Mouse (Mus musculus): ENCODE measurements around the gene Nf1. TPM values are rescaled to one million over a fixed set of nuclear protein-coding genes. Genes with fewer than 3 reads are reported as not detected.

Nf1 gene
- polyA plus RNA-seq, 1 experiment from 2014 or later, result 9.3 TPM

GRCm38 (mm10) chr11:79403625-79404319, 64.3 kb downstream of the Nf1 start:
- no peak overlapping the region for H3K9ac ChIP-seq
- 89% methylated on average over 6 of the region's 6 CpGs for WGBS
- peaks cover 27% of the 10 kb centered on the region for H3K36me3 ChIP-seq
- H3K27me3 ChIP-seq, result no peaks in the 10 kb centered on the region
- H3K9me3 ChIP-seq, result no peaks in the 10 kb centered on the region
- H3K27ac ChIP-seq, result no peak overlapping the region
- ATAC-seq (ENCODE audit: insufficient number of reproducible peaks, insufficient read depth, low FRiP score, low TSS enrichment), result no peak
- H3K4me1 ChIP-seq, result no peaks in the 10 kb centered on the region
- H3K4me3 ChIP-seq, result no peak overlapping the region
- H3K4me2 ChIP-seq (replicated peaks), result no peak overlapping the region

GRCm38 (mm10) chr11:79413761-79414513, 74.4 kb downstream of the Nf1 start:
- WGBS, result 90% methylated on average over 7 of the region's 7 CpGs
- H3K9ac ChIP-seq, result no peak overlapping the region
- H3K4me3 ChIP-seq, result no peak overlapping the region
- H3K9me3 ChIP-seq, result no peaks in the 10 kb centered on the region
- H3K27ac ChIP-seq, result no peak overlapping the region
- peaks cover 19% of the 10 kb centered on the region for H3K36me3 ChIP-seq
- H3K27me3 ChIP-seq, result no peaks in the 10 kb centered on the region
- H3K4me2 ChIP-seq (replicated peaks), result no peak overlapping the region
- no peaks in the 10 kb centered on the region for H3K4me1 ChIP-seq
- ATAC-seq (ENCODE audit: insufficient number of reproducible peaks, insufficient read depth, low FRiP score, low TSS enrichment), result no peak

GRCm38 (mm10) chr11:79422496-79422895, 83.0 kb downstream of the Nf1 start:
- no peaks in the 10 kb centered on the region for H3K9me3 ChIP-seq
- WGBS, result 90% methylated on average over 5 of the region's 5 CpGs
- no peak for ATAC-seq (ENCODE audit: insufficient number of reproducible peaks, insufficient read depth, low FRiP score, low TSS enrichment)

GRCm38 (mm10) chr11:79426571-79426970, 87.1 kb downstream of the Nf1 start:
- no peak overlapping the region for H3K9ac ChIP-seq
- H3K27ac ChIP-seq, result no peak overlapping the region
- H3K4me1 ChIP-seq, result no peaks in the 10 kb centered on the region
- H3K36me3 ChIP-seq, result peaks cover 4% of the 10 kb centered on the region; the same call in 1 of the 2 replicates
- no peak overlapping the region for H3K4me2 ChIP-seq (replicated peaks)
- H3K4me3 ChIP-seq, result no peak overlapping the region
- no peaks in the 10 kb centered on the region for H3K9me3 ChIP-seq
- WGBS, result 56% methylated on average over 4 of the region's 4 CpGs
- ATAC-seq (ENCODE audit: insufficient number of reproducible peaks, insufficient read depth, low FRiP score, low TSS enrichment), result no peak
- no peaks in the 10 kb centered on the region for H3K27me3 ChIP-seq

More at GRCm38 (mm10) chr11:79422496-79422895, 83.0 kb downstream of the Nf1 start:
- no peak overlapping the region for H3K4me2 ChIP-seq (replicated peaks)
- H3K4me3 ChIP-seq, result no peak overlapping the region
- H3K27ac ChIP-seq, result no peak overlapping the region
- no peaks in the 10 kb centered on the region for H3K36me3 ChIP-seq
- no peaks in the 10 kb centered on the region for H3K27me3 ChIP-seq
- H3K9ac ChIP-seq, result no peak overlapping the region
- H3K4me1 ChIP-seq, result no peaks in the 10 kb centered on the region

GRCm38 (mm10) chr11:79427638-79428037, 88.1 kb downstream of the Nf1 start:
- Histone ChIP-seq H3K4me3 (no peak overlapping the region), H3K27ac (no peak overlapping the region), H3K9ac (no peak overlapping the region), H3K4me1 (no peaks in the 10 kb centered on the region), H3K4me2 (replicated peaks) (no peak overlapping the region), H3K27me3 (no peaks in the 10 kb centered on the region), H3K9me3 (no peaks in the 10 kb centered on the region), H3K36me3 (peaks cover 4% of the 10 kb centered on the region; the same call in 1 of the 2 replicates)
- ATAC-seq (ENCODE audit: insufficient number of reproducible peaks, insufficient read depth, low FRiP score, low TSS enrichment), result no peak
- WGBS, result 2% methylated on average over 2 of the region's 2 CpGs

- H3K4me2 ChIP-seq (replicated peaks), result no peak overlapping the region
- WGBS, result 93% methylated on average over 4 of the region's 4 CpGs
These were observed 95.8 kb downstream of the Nf1 start for GRCm38 (mm10) chr11:79435252-79435651.

GRCm38 (mm10) chr11:79448361-79448760, 108.9 kb downstream of the Nf1 start:
- no peak for ATAC-seq (ENCODE audit: insufficient number of reproducible peaks, insufficient read depth, low FRiP score, low TSS enrichment)
- peaks cover 52% of the 10 kb centered on the region for H3K36me3 ChIP-seq
- H3K27me3 ChIP-seq, result no peaks in the 10 kb centered on the region
- H3K4me3 ChIP-seq, result no peak overlapping the region
- no peaks in the 10 kb centered on the region for H3K9me3 ChIP-seq
- no peak overlapping the region for H3K27ac ChIP-seq
- H3K4me2 ChIP-seq (replicated peaks), result no peak overlapping the region
- no peaks in the 10 kb centered on the region for H3K4me1 ChIP-seq
- no peak overlapping the region for H3K9ac ChIP-seq

More at GRCm38 (mm10) chr11:79435252-79435651, 95.8 kb downstream of the Nf1 start:
- Histone ChIP-seq H3K27ac (no peak overlapping the region), H3K36me3 (peaks cover 20% of the 10 kb centered on the region), H3K4me1 (no peaks in the 10 kb centered on the region), H3K9me3 (no peaks in the 10 kb centered on the region), H3K4me3 (no peak overlapping the region), H3K27me3 (no peaks in the 10 kb centered on the region), H3K9ac (no peak overlapping the region)
- ATAC-seq (ENCODE audit: insufficient number of reproducible peaks, insufficient read depth, low FRiP score, low TSS enrichment), result no peak

GRCm38 (mm10) chr11:79452966-79453365, 113.5 kb downstream of the Nf1 start:
- no peak for ATAC-seq (ENCODE audit: insufficient number of reproducible peaks, insufficient read depth, low FRiP score, low TSS enrichment)
- peaks cover 60% of the 10 kb centered on the region for H3K36me3 ChIP-seq
- no peaks in the 10 kb centered on the region for H3K4me1 ChIP-seq

GRCm38 (mm10) chr11:79457928-79458327, 118.4 kb downstream of the Nf1 start:
- 90% methylated on average over 3 of the region's 3 CpGs for WGBS
- Histone ChIP-seq H3K4me2 (replicated peaks) (no peak overlapping the region), H3K4me1 (no peaks in the 10 kb centered on the region), H3K4me3 (no peak overlapping the region), H3K27me3 (no peaks in the 10 kb centered on the region), H3K36me3 (peaks cover 49% of the 10 kb centered on the region), H3K9ac (no peak overlapping the region), H3K27ac (no peak overlapping the region), H3K9me3 (no peaks in the 10 kb centered on the region)
- no peak for ATAC-seq (ENCODE audit: insufficient number of reproducible peaks, insufficient read depth, low FRiP score, low TSS enrichment)

More at GRCm38 (mm10) chr11:79452966-79453365, 113.5 kb downstream of the Nf1 start:
- Histone ChIP-seq H3K27me3 (no peaks in the 10 kb centered on the region), H3K4me3 (no peak overlapping the region), H3K9me3 (no peaks in the 10 kb centered on the region), H3K4me2 (replicated peaks) (no peak overlapping the region), H3K27ac (no peak overlapping the region), H3K9ac (no peak overlapping the region)

- Histone ChIP-seq H3K27me3 (no peaks in the 10 kb centered on the region), H3K9ac (no peak overlapping the region), H3K27ac (no peak overlapping the region), H3K4me2 (replicated peaks) (no peak overlapping the region), H3K4me3 (no peak overlapping the region), H3K4me1 (no peaks in the 10 kb centered on the region), H3K36me3 (peaks cover 41% of the 10 kb centered on the region), H3K9me3 (no peaks in the 10 kb centered on the region)
- WGBS, result 90% methylated on average over 4 of the region's 4 CpGs
- no peak for ATAC-seq (ENCODE audit: insufficient number of reproducible peaks, insufficient read depth, low FRiP score, low TSS enrichment)
These were observed 120.4 kb downstream of the Nf1 start for GRCm38 (mm10) chr11:79459846-79460245.

GRCm38 (mm10) chr11:79460756-79461450, 121.4 kb downstream of the Nf1 start:
- H3K27me3 ChIP-seq, result no peaks in the 10 kb centered on the region
- WGBS, result 81% methylated on average over 3 of the region's 3 CpGs
- H3K36me3 ChIP-seq, result peaks cover 34% of the 10 kb centered on the region
- no peak overlapping the region for H3K4me2 ChIP-seq (replicated peaks)
- ATAC-seq (ENCODE audit: insufficient number of reproducible peaks, insufficient read depth, low FRiP score, low TSS enrichment), result no peak
- no peak overlapping the region for H3K4me3 ChIP-seq
- no peak overlapping the region for H3K9ac ChIP-seq
- H3K9me3 ChIP-seq, result no peaks in the 10 kb centered on the region
- H3K27ac ChIP-seq, result no peak overlapping the region
- no peaks in the 10 kb centered on the region for H3K4me1 ChIP-seq

GRCm38 (mm10) chr11:79468097-79468496, 128.6 kb downstream of the Nf1 start:
- no peak overlapping the region for H3K27ac ChIP-seq
- H3K9ac ChIP-seq, result no peak overlapping the region
- H3K27me3 ChIP-seq, result no peaks in the 10 kb centered on the region
- H3K36me3 ChIP-seq, result peaks cover 22% of the 10 kb centered on the region
- no peaks in the 10 kb centered on the region for H3K9me3 ChIP-seq
- 74% methylated on average over 1 of the region's 1 CpGs for WGBS
- no peak overlapping the region for H3K4me2 ChIP-seq (replicated peaks)
- H3K4me1 ChIP-seq, result no peaks in the 10 kb centered on the region
- H3K4me3 ChIP-seq, result no peak overlapping the region
- ATAC-seq (ENCODE audit: insufficient number of reproducible peaks, insufficient read depth, low FRiP score, low TSS enrichment), result no peak
